Mouse (Mus musculus) limb, embryonic 14.5 days (tissue): ENCODE measurements around the gene Btn2a2. TPM values are rescaled to one million over a fixed set of nuclear protein-coding genes. Genes with fewer than 3 reads are reported as not detected.

Source experiments
- ATAC-seq: fragments of 200-750 bp; cut with Nextera tagmentation; 2 replicates; pipeline ENCODE4 v1.8.0; 2017; ENCODE audit warnings: low read depth, moderate number of reproducible peaks, moderate TSS enrichment; ENCODE audit not compliant: low FRiP score
- DNase-seq: peaks from one replicate; pipeline ENCODE4 v3.0.0-alpha.2; 2015; ENCODE audit warnings: low spot score
- H3K27ac ChIP-seq: fragments of 300-500 bp; sonication (generic); replicated peaks from 2 replicates; pipeline ENCODE4 v1.5.1; 2014; ENCODE audit warnings: low read depth, mild to moderate bottlenecking, low read length, moderate library complexity, mixed read lengths
- H3K27me3 ChIP-seq: fragments of 300-500 bp; sonication (generic); 2 replicates; pipeline ENCODE4 v1.6.1; 2014; ENCODE audit warnings: low read length, mixed read lengths; ENCODE audit not compliant: control insufficient read depth, insufficient read depth
- H3K36me3 ChIP-seq: fragments of 300-500 bp; sonication (generic); 2 replicates; pipeline ENCODE4 v1.6.1; 2014; ENCODE audit warnings: mild to moderate bottlenecking, low read length, moderate library complexity, mixed read lengths; ENCODE audit not compliant: control insufficient read depth, insufficient read depth
- H3K4me1 ChIP-seq: fragments of 300-500 bp; sonication (generic); 2 replicates; pipeline ENCODE4 v1.6.1; 2014; ENCODE audit warnings: antibody characterized with exemption, low read length, mixed read lengths; ENCODE audit not compliant: control insufficient read depth, insufficient read depth
- H3K4me2 ChIP-seq: fragments of 300-500 bp; sonication (generic); replicated peaks from 2 replicates; pipeline ENCODE4 v1.6.1; 2014; ENCODE audit warnings: low read depth, mild to moderate bottlenecking, low read length, moderate library complexity; ENCODE audit not compliant: severe bottlenecking
- H3K4me3 ChIP-seq: fragments of 300-500 bp; sonication (generic); replicated peaks from 2 replicates; pipeline ENCODE4 v1.5.1; 2014; ENCODE audit warnings: low read length
- H3K9ac ChIP-seq: fragments of 300-500 bp; sonication (generic); 2 replicates; pipeline ENCODE4 v1.6.1; 2014; ENCODE audit warnings: mild to moderate bottlenecking, low read depth, low read length, moderate library complexity; ENCODE audit not compliant: severe bottlenecking
- H3K9me3 ChIP-seq: fragments of 300-500 bp; sonication (generic); 2 replicates; pipeline ENCODE4 v1.6.1; 2016; ENCODE audit warnings: low read length; ENCODE audit not compliant: control insufficient read depth
- POLR2A ChIP-seq: fragments of 200-500 bp; IDR thresholded peaks from 2 replicates; pipeline ENCODE4 v1.8.0; 2012; ENCODE audit warnings: inconsistent platforms, mild to moderate bottlenecking, moderate library complexity, borderline replicate concordance; ENCODE audit not compliant: insufficient read depth, insufficient read length; ENCODE audit errors: extremely low read depth
- WGBS: fragments of 180-500 bp; shearing (Covaris S2); extraction: QIAGEN DNeasy Blood & Tissue Kit; methylation state at CpG from one replicate; pipeline ENCODE4 v1.1.7; 2014; 5-methylcytosine and 5-hydroxymethylcytosine counted together
- polyA plus RNA-seq, 2 experiments: library from polyadenylated mRNA; depleted of rRNA in 1 of 2; stranded (reverse) in 1 of 2; unstranded in 1 of 2; fragments of >200 nt; fragmentation: Nextera tagmentation in 1 of 2; extraction: Ambion mirVana in 1 of 2; gene quantifications; 2 replicates each; pipeline versions ENCODE4 v1.2.1 to v1.2.3; 2012 to 2014

Gene Btn2a2
- 0.62 and 0.79 TPM in 2 replicates for polyA plus RNA-seq (2012; rRNA removed)
- polyA plus RNA-seq (2014; fragmentation: Nextera tagmentation; extraction: Ambion mirVana) = 0.89 and 1.2 TPM in 2 replicates

- H3K9me3 ChIP-seq = no peaks in the 10 kb centered on the region
- peak; percentile 99 for ATAC-seq
- peak within 1 kb of the TSS; percentile 43 for H3K9ac ChIP-seq
- H3K36me3 ChIP-seq = no peaks in the 10 kb centered on the region
- peak; percentile 38; the same call in 1 of the 2 replicates for TF ChIP-seq POLR2A
- H3K4me2 ChIP-seq = peak within 1 kb of the TSS; percentile 66
- H3K4me1 ChIP-seq = no peaks in the 10 kb centered on the region
- peak within 1 kb of the TSS; percentile 44 for H3K4me3 ChIP-seq
- no peak within 1 kb of the TSS for H3K27ac ChIP-seq
- peak; percentile 93 for DNase-seq
- no peaks in the 10 kb centered on the region for H3K27me3 ChIP-seq
- 4% methylated on average over 13 of the region's 14 CpGs for WGBS
Observed at GRCm38 (mm10) chr13:23488400-23489322, at the start of gene Btn2a2. Gene Btn2a2 (minus strand): TSS chr13:23488857.

DNA sequence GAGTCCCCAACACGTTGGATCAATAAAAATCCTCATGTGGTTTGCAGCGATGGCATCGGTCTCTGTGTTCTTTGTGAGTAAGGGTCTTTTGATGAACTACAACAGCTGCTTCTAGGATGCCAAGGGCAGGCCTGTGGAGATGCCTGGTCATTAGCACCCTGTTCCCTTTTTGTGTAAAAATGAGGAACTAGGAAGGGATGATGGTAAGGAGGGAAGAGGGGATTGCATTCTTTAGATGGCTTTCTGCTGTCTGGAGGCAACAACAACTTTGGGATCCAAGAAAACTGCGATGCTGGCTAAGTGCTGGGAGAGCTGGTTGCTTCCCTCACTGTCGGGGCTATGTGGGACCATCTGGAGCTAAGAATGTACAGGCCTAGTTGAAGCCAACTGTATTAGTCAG is 49.6 kb upstream of the Btn2a2 start:
- ATAC-seq = no peak
- Histone ChIP-seq H3K4me1 (peaks cover 11% of the 10 kb centered on the region), H3K27me3 (no peaks in the 10 kb centered on the region), H3K27ac (no peak overlapping the region), H3K4me3 (no peak overlapping the region), H3K36me3 (no peaks in the 10 kb centered on the region), H3K4me2 (no peak overlapping the region), H3K9me3 (no peaks in the 10 kb centered on the region), H3K9ac (no peak overlapping the region)
- WGBS = 51% methylated on average over 5 of the region's 5 CpGs
- no peak for DNase-seq
- no peak for TF ChIP-seq POLR2A

DNA sequence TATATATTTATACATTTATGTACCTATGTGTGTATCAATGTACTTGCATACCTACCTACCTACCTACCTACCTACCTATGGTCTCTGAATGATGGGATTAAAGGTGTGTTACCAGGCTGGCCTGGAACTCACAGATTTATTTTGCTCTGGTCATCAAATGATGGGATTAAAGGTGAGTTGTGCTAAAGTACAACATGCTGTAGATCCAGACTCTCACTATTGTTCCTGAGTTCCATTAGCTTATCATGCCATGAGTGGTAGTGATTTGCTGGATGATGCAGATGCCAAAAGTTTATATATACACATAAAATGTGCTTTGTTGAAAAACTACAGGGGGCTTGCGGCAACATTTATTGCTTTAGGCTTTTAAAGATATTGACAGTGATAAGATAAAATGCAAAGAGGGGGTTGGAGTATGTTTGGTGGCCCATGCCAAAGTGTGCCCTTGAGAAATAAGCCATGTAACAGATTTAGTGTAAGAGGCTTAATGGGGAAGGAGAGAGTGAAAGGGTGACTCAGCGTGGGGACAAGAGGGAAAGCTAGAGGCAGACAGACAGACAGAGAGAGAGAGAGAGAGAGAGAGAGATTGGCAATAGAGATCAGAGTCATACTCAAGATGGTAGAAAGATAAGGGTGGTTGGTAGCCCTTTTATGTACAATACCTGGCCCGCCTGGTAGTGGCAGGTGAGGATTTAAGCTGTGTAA is 48.5 kb upstream of the Btn2a2 start:
- Histone ChIP-seq H3K4me3 (peak overlapping the region; percentile 55; the same call in 1 of the 2 replicates), H3K27me3 (no peaks in the 10 kb centered on the region), H3K27ac (no peak overlapping the region), H3K4me1 (peaks cover 22% of the 10 kb centered on the region), H3K9ac (no peak overlapping the region), H3K9me3 (no peaks in the 10 kb centered on the region), H3K4me2 (peak overlapping the region; percentile 49), H3K36me3 (no peaks in the 10 kb centered on the region)
- TF ChIP-seq POLR2A = no peak
- WGBS = 65% methylated on average over 3 of the region's 3 CpGs
- DNase-seq (no peak), ATAC-seq (no peak)

GRCm38 (mm10) chr13:23536076-23536822 is 47.6 kb upstream of the Btn2a2 start:
- ATAC-seq (no peak), DNase-seq (no peak)
- 0 out of 2 replicates have a peak, but pooled peaks have one; percentile 25 for TF ChIP-seq POLR2A
- Histone ChIP-seq H3K9ac (peak overlapping the region; percentile 61), H3K27ac (peak overlapping the region; percentile 82), H3K27me3 (no peaks in the 10 kb centered on the region), H3K9me3 (no peaks in the 10 kb centered on the region), H3K4me3 (peak overlapping the region; percentile 55), H3K4me2 (peak overlapping the region; percentile 49), H3K36me3 (no peaks in the 10 kb centered on the region), H3K4me1 (peaks cover 23% of the 10 kb centered on the region)
- WGBS = 17% methylated on average over 7 of the region's 7 CpGs
